Mouse (Mus musculus): Measurements from ENCODE around the gene Itga7.

GRCm38 (mm10) chr10:128950208-128950887 is 16.7 kb downstream of the Itga7 start:
- TF ChIP-seq CTCF (IDR thresholded peaks at IDR 0.05; ENCODE audit: borderline replicate concordance, insufficient read depth, low read depth, low read length) (no peak), POLR2A (IDR thresholded peaks at IDR 0.05; ENCODE audit: borderline replicate concordance, insufficient read depth, low read length) (no peak)
